Mouse (Mus musculus) liver, embryonic 15.5 days (tissue): ENCODE results near the gene Dio1. TPM values are rescaled to one million over a fixed set of nuclear protein-coding genes. Genes with fewer than 3 reads are reported as not detected.

ENCODE experiments used
- ATAC-seq: fragments of 200-750 bp; cut with Nextera tagmentation; 2 replicates; pipeline ENCODE4 v1.8.0; 2017; ENCODE audit warnings: moderate number of reproducible peaks, mild to moderate bottlenecking, moderate library complexity; ENCODE audit not compliant: insufficient read depth
- H3K27ac ChIP-seq: fragments of 300-500 bp; sonication (generic); replicated peaks from 2 replicates; pipeline ENCODE4 v1.5.1; 2015; ENCODE audit warnings: mild to moderate bottlenecking, inconsistent platforms
- H3K27me3 ChIP-seq: fragments of 300-500 bp; sonication (generic); 2 replicates; pipeline ENCODE4 v1.6.1; 2015; ENCODE audit warnings: mild to moderate bottlenecking, inconsistent platforms
- H3K36me3 ChIP-seq: fragments of 300-500 bp; sonication (generic); replicated peaks from 2 replicates; pipeline ENCODE4 v1.6.1; 2015; ENCODE audit warnings: moderate library complexity, mild to moderate bottlenecking, inconsistent platforms
- H3K4me1 ChIP-seq: fragments of 300-500 bp; sonication (generic); replicated peaks from 2 replicates; pipeline ENCODE4 v1.6.1; 2015; ENCODE audit warnings: inconsistent platforms
- H3K4me2 ChIP-seq: fragments of 300-500 bp; sonication (generic); 2 replicates; pipeline ENCODE4 v1.6.1; 2015; ENCODE audit warnings: moderate library complexity, mild to moderate bottlenecking, inconsistent platforms
- H3K4me3 ChIP-seq: fragments of 300-500 bp; sonication (generic); replicated peaks from 2 replicates; pipeline ENCODE4 v1.5.1; 2015; ENCODE audit warnings: mild to moderate bottlenecking, inconsistent platforms
- H3K9ac ChIP-seq: fragments of 300-500 bp; sonication (generic); 2 replicates; pipeline ENCODE4 v1.6.1; 2015; ENCODE audit warnings: moderate library complexity, mild to moderate bottlenecking, inconsistent platforms
- H3K9me3 ChIP-seq: fragments of 300-500 bp; sonication (generic); replicated peaks from 2 replicates; pipeline ENCODE4 v1.6.1; 2016; ENCODE audit warnings: inconsistent platforms
- WGBS: fragments of 180-500 bp; shearing (Covaris S2); methylation state at CpG from one replicate; pipeline ENCODE4 v1.1.7; 2015; ENCODE audit warnings: mixed read lengths; ENCODE audit not compliant: insufficient replicate concordance; 5-methylcytosine and 5-hydroxymethylcytosine counted together
- polyA plus RNA-seq: library from polyadenylated mRNA; unstranded; fragments of >200 nt; fragmentation: Nextera tagmentation; extraction: Ambion mirVana; gene quantifications from 2 replicates; pipeline ENCODE4 v1.2.1, GENCODE M21; 2015

Dio1 gene
- polyA plus RNA-seq: 0.07 TPM in 1 of 2 replicates, not detected in the other

GRCm38 (mm10) chr4:107306966-107307365 is at the start of gene Dio1:
Gene Dio1 (minus strand): TSS chr4:107307169.
- Histone ChIP-seq H3K4me1 (peaks cover 10% of the 10 kb centered on the region), H3K4me3 (no peak within 1 kb of the TSS), H3K4me2 (no peak within 1 kb of the TSS), H3K36me3 (no peaks in the 10 kb centered on the region), H3K9ac (no peak within 1 kb of the TSS), H3K27me3 (peaks cover 16% of the 10 kb centered on the region; the same call in 1 of the 2 replicates), H3K27ac (no peak within 1 kb of the TSS), H3K9me3 (no peaks in the 10 kb centered on the region)
- WGBS: 38% methylated on average over 6 of the region's 6 CpGs
- ATAC-seq: no peak

GRCm38 (mm10) chr4:107354543-107354942 is 47.6 kb upstream of the Dio1 start:
- no peaks in the 10 kb centered on the region for H3K4me1 ChIP-seq
- no peaks in the 10 kb centered on the region for H3K36me3 ChIP-seq
- no peak overlapping the region for H3K27ac ChIP-seq
- no peak overlapping the region for H3K4me3 ChIP-seq
- no peaks in the 10 kb centered on the region for H3K9me3 ChIP-seq
- no peak overlapping the region for H3K9ac ChIP-seq
- WGBS: 45% methylated on average over 4 of the region's 4 CpGs
- H3K4me2 ChIP-seq: no peak overlapping the region
- ATAC-seq: no peak
- H3K27me3 ChIP-seq: no peaks in the 10 kb centered on the region

- Histone ChIP-seq H3K4me3 (no peak overlapping the region), H3K27me3 (no peaks in the 10 kb centered on the region), H3K27ac (no peak overlapping the region), H3K9me3 (no peaks in the 10 kb centered on the region), H3K36me3 (no peaks in the 10 kb centered on the region), H3K4me2 (no peak overlapping the region), H3K9ac (no peak overlapping the region), H3K4me1 (no peaks in the 10 kb centered on the region)
- ATAC-seq: no peak
- 64% methylated on average over 5 of the region's 5 CpGs for WGBS
Observed at GRCm38 (mm10) chr4:107354126-107354525, 47.2 kb upstream of the Dio1 start.

GRCm38 (mm10) chr4:107353612-107354011 is 46.6 kb upstream of the Dio1 start:
- Histone ChIP-seq H3K9ac (no peak overlapping the region), H3K27me3 (no peaks in the 10 kb centered on the region), H3K4me3 (no peak overlapping the region), H3K9me3 (no peaks in the 10 kb centered on the region), H3K4me2 (no peak overlapping the region), H3K4me1 (peaks cover 4% of the 10 kb centered on the region; the same call in 1 of the 2 replicates), H3K36me3 (no peaks in the 10 kb centered on the region), H3K27ac (no peak overlapping the region)
- ATAC-seq: no peak
- 67% methylated on average over 3 of the region's 3 CpGs for WGBS

- H3K4me3 ChIP-seq: no peak overlapping the region
- ATAC-seq: no peak
- H3K4me1 ChIP-seq: peaks cover 4% of the 10 kb centered on the region; the same call in 1 of the 2 replicates
- no peak overlapping the region for H3K4me2 ChIP-seq
- H3K36me3 ChIP-seq: no peaks in the 10 kb centered on the region
- H3K9me3 ChIP-seq: no peaks in the 10 kb centered on the region
- H3K9ac ChIP-seq: no peak overlapping the region
- no peak overlapping the region for H3K27ac ChIP-seq
- no peaks in the 10 kb centered on the region for H3K27me3 ChIP-seq
Observed at GRCm38 (mm10) chr4:107351368-107351767, 44.4 kb upstream of the Dio1 start.

- H3K9ac ChIP-seq: no peak overlapping the region
- H3K27me3 ChIP-seq: no peaks in the 10 kb centered on the region
- no peak overlapping the region for H3K27ac ChIP-seq
- WGBS: 68% methylated on average over 8 of the region's 8 CpGs
- peaks cover 4% of the 10 kb centered on the region; the same call in 1 of the 2 replicates for H3K36me3 ChIP-seq
- no peak overlapping the region for H3K4me3 ChIP-seq
- ATAC-seq: no peak
- peaks cover 4% of the 10 kb centered on the region; the same call in 1 of the 2 replicates for H3K4me1 ChIP-seq
- no peaks in the 10 kb centered on the region for H3K9me3 ChIP-seq
- H3K4me2 ChIP-seq: no peak overlapping the region
Observed at GRCm38 (mm10) chr4:107349311-107350008, 42.5 kb upstream of the Dio1 start.

GRCm38 (mm10) chr4:107348529-107349310 is 41.8 kb upstream of the Dio1 start:
- 72% methylated on average over 20 of the region's 20 CpGs for WGBS
- Histone ChIP-seq H3K9me3 (no peaks in the 10 kb centered on the region), H3K36me3 (peaks cover 4% of the 10 kb centered on the region; the same call in 1 of the 2 replicates), H3K4me3 (no peak overlapping the region), H3K27me3 (no peaks in the 10 kb centered on the region), H3K4me1 (peaks cover 4% of the 10 kb centered on the region; the same call in 1 of the 2 replicates), H3K4me2 (no peak overlapping the region), H3K9ac (no peak overlapping the region), H3K27ac (no peak overlapping the region)
- ATAC-seq: no peak

- Histone ChIP-seq H3K9ac (no peak overlapping the region), H3K4me1 (peaks cover 4% of the 10 kb centered on the region; the same call in 1 of the 2 replicates), H3K27me3 (no peaks in the 10 kb centered on the region), H3K27ac (no peak overlapping the region), H3K36me3 (peaks cover 4% of the 10 kb centered on the region; the same call in 1 of the 2 replicates), H3K9me3 (no peaks in the 10 kb centered on the region), H3K4me3 (no peak overlapping the region), H3K4me2 (no peak overlapping the region)
- no peak for ATAC-seq
- 67% methylated on average over 6 of the region's 6 CpGs for WGBS
Observed at GRCm38 (mm10) chr4:107347221-107347620, 40.3 kb upstream of the Dio1 start.

- Histone ChIP-seq H3K27me3 (no peaks in the 10 kb centered on the region), H3K36me3 (peaks cover 4% of the 10 kb centered on the region; the same call in 1 of the 2 replicates), H3K4me1 (peaks cover 4% of the 10 kb centered on the region; the same call in 1 of the 2 replicates), H3K4me3 (no peak overlapping the region), H3K4me2 (no peak overlapping the region), H3K27ac (no peak overlapping the region), H3K9me3 (no peaks in the 10 kb centered on the region), H3K9ac (no peak overlapping the region)
- ATAC-seq: no peak
- 75% methylated on average over 7 of the region's 7 CpGs for WGBS
Observed at GRCm38 (mm10) chr4:107344612-107345011, 37.6 kb upstream of the Dio1 start.

GRCm38 (mm10) chr4:107341354-107341753 is 34.4 kb upstream of the Dio1 start:
- no peak overlapping the region for H3K9ac ChIP-seq
- WGBS: 69% methylated on average over 5 of the region's 5 CpGs
- no peak for ATAC-seq

GRCm38 (mm10) chr4:107337455-107337854 is 30.5 kb upstream of the Dio1 start:
- Histone ChIP-seq H3K4me1 (no peaks in the 10 kb centered on the region), H3K27ac (no peak overlapping the region), H3K9ac (no peak overlapping the region), H3K4me3 (no peak overlapping the region), H3K9me3 (no peaks in the 10 kb centered on the region), H3K36me3 (0 out of 2 replicates have a peak, but pooled peaks cover 3% of the 10 kb centered on the region), H3K4me2 (no peak overlapping the region), H3K27me3 (no peaks in the 10 kb centered on the region)
- WGBS: 77% methylated on average over 5 of the region's 5 CpGs
- no peak for ATAC-seq

More at GRCm38 (mm10) chr4:107341354-107341753, 34.4 kb upstream of the Dio1 start:
- H3K4me2 ChIP-seq: no peak overlapping the region
- H3K27me3 ChIP-seq: no peaks in the 10 kb centered on the region
- peaks cover 4% of the 10 kb centered on the region; the same call in 1 of the 2 replicates for H3K36me3 ChIP-seq
- no peaks in the 10 kb centered on the region for H3K4me1 ChIP-seq
- H3K4me3 ChIP-seq: no peak overlapping the region
- no peaks in the 10 kb centered on the region for H3K9me3 ChIP-seq
- H3K27ac ChIP-seq: no peak overlapping the region
